Mouse (Mus musculus) activated CD4-positive, CD25-positive, alpha-beta regulatory T cell (primary cell): ENCODE results near the gene Bst1. TPM values are rescaled to one million over a fixed set of nuclear protein-coding genes. Genes with fewer than 3 reads are reported as not detected.

Experiments used
- polyA plus RNA-seq, 2 experiments: library from polyadenylated mRNA; unstranded; fragments of 100-300 nt; shearing (Covaris generic); gene quantifications; one replicate each; pipeline ENCODE4 v1.2.1; 2017

Bst1 gene
- polyA plus RNA-seq: 1 to 10 TPM in 1 of 2 experiments, under 1 TPM in 1; 0.11 to 1.6 TPM

DNA sequence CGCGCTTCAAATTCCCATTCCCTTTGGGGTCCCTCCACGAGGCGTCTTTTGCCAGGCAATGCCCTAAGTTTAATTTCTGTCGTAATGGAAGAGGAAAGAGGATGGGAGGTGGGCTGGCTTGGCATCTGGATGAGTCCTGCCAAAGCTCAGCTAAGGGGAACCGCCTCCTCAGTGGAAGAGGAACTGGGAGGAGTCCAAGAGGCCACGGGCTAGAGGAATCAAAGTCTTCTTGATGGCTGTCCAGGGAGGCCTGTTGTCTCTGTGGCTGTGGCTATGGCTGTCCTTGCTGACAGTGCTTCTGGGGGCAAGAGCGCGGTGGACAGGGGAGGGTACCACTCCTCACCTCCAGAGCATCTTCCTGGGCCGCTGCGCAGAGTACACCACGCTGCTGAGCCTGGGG lies at the start of gene Bst1:
Bst1 (plus strand) TSS at position 191 of the 400 bp plus-strand sequence.

DNA sequence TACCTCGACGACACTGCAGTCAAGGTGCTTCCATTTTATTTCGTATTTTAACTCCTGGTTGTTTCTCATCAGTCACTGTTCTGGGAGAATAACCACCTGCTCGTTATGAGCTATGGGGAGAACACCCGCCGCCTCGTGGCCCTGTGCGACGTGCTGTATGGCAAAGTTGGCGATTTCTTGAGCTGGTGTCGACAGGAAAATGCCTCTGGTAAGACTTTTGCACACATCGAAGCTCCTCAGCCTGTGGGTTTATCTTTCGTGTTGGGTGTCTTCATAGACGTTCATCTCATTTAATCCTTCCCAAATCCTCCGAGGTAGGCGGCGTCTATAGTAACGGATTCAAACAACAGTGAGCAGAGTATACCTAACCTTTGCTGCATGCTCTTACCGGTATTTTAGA lies 2.9 kb downstream of the Bst1 start, which contains the start of gene Fbxl5:
Fbxl5 (minus strand) TSS at position 101 of the 400 bp plus-strand sequence.

GRCm38 (mm10) chr5:43868253-43868652 lies 49.6 kb downstream of the Bst1 start, which contains the start of gene Cd38:
Gene Cd38 (plus strand): TSS chr5:43868553.

Other genes starting within 250 kb of the Bst1 start
- gene Cc2d2a, start 156.5 kb upstream of the Bst1 start, polyA plus RNA-seq: under 1 TPM; 0.36 to 0.56 TPM
- 10 to 100 TPM; 60.0 to 60.2 TPM for gene Fbxl5, start 2.8 kb downstream of the Bst1 start, polyA plus RNA-seq
- gene Cd38, start 49.7 kb downstream of the Bst1 start, polyA plus RNA-seq: 10 to 100 TPM; 12.5 to 25.6 TPM
- under 1 TPM; 0.32 to 0.41 TPM for gene Gm7879, start 94.3 kb downstream of the Bst1 start, polyA plus RNA-seq
- gene Fgfbp1, start 162.9 kb downstream of the Bst1 start, polyA plus RNA-seq: under 1 TPM; 0.14 to 0.23 TPM